Mouse (Mus musculus) forebrain, embryonic 10.5 days (tissue): ENCODE data around the gene Gm11444. TPM values are rescaled to one million over a fixed set of nuclear protein-coding genes. Genes with fewer than 3 reads are reported as not detected.

Source experiments
- DNase-seq: peaks from one replicate; pipeline ENCODE4 v3.0.0-alpha.2; 2017; ENCODE audit warnings: low spot score; ENCODE audit errors: extremely low spot score
- H3K27ac ChIP-seq: fragments of 300-500 bp; sonication (generic); 2 replicates; pipeline ENCODE4 v1.5.1; 2016; ENCODE audit warnings: mild to moderate bottlenecking
- H3K27me3 ChIP-seq: fragments of 300-500 bp; sonication (generic); 2 replicates; pipeline ENCODE4 v1.6.1; 2016; ENCODE audit warnings: mild to moderate bottlenecking; ENCODE audit not compliant: poor library complexity, severe bottlenecking
- H3K36me3 ChIP-seq: fragments of 300-500 bp; sonication (generic); replicated peaks from 2 replicates; pipeline ENCODE4 v1.6.1; 2016; ENCODE audit warnings: mild to moderate bottlenecking, moderate library complexity
- H3K4me1 ChIP-seq: fragments of 300-500 bp; sonication (generic); 2 replicates; pipeline ENCODE4 v1.6.1; 2016
- H3K4me3 ChIP-seq: fragments of 300-500 bp; sonication (generic); 2 replicates; pipeline ENCODE4 v1.5.1; 2016; ENCODE audit warnings: mild to moderate bottlenecking, moderate library complexity
- H3K9me3 ChIP-seq: fragments of 300-500 bp; sonication (generic); 2 replicates; pipeline ENCODE4 v1.6.1; 2016; ENCODE audit warnings: mild to moderate bottlenecking, moderate library complexity
- WGBS: fragments of 180-500 bp; shearing (Covaris S2); methylation state at CpG from one replicate; pipeline ENCODE4 v1.1.7; 2016; 5-methylcytosine and 5-hydroxymethylcytosine counted together
- polyA plus RNA-seq: library from polyadenylated mRNA; unstranded; fragments of >200 nt; fragmentation: Nextera tagmentation; extraction: Ambion mirVana; gene quantifications from 2 replicates; pipeline ENCODE4 v1.2.1, GENCODE M21; 2016

The Gm11444 gene
- not detected in 2 replicates for polyA plus RNA-seq

- H3K36me3 ChIP-seq = no peaks in the 10 kb centered on the region
- DNase-seq = no peak
- H3K4me3 ChIP-seq = peak within 1 kb of the TSS; percentile 41
- peaks cover 52% of the 10 kb centered on the region for H3K27me3 ChIP-seq
- no peak within 1 kb of the TSS for H3K27ac ChIP-seq
- no peaks in the 10 kb centered on the region for H3K9me3 ChIP-seq
- 84% methylated on average over 6 of the region's 6 CpGs for WGBS
- H3K4me1 ChIP-seq = peaks cover 21% of the 10 kb centered on the region
Measured at GRCm38 (mm10) chr11:85850233-85850632, at the start of gene Gm11444. Gene Gm11444, minus strand, starts transcription at chr11:85850333.

- no peaks in the 10 kb centered on the region for H3K9me3 ChIP-seq
- WGBS = 28% methylated on average over 11 of the region's 13 CpGs
- peaks cover 30% of the 10 kb centered on the region for H3K4me1 ChIP-seq
- no peak overlapping the region for H3K27ac ChIP-seq
- peaks cover 100% of the 10 kb centered on the region for H3K27me3 ChIP-seq
- H3K36me3 ChIP-seq = no peaks in the 10 kb centered on the region
- DNase-seq = no peak
- no peak overlapping the region for H3K4me3 ChIP-seq
Measured at GRCm38 (mm10) chr11:85896335-85896985, 46.3 kb upstream of the Gm11444 start.

- peak; percentile 54 for DNase-seq
- H3K27ac ChIP-seq = no peak overlapping the region
- no peaks in the 10 kb centered on the region for H3K9me3 ChIP-seq
- H3K4me3 ChIP-seq = peak overlapping the region; percentile 48
- peaks cover 45% of the 10 kb centered on the region for H3K4me1 ChIP-seq
- H3K36me3 ChIP-seq = no peaks in the 10 kb centered on the region
- peaks cover 100% of the 10 kb centered on the region for H3K27me3 ChIP-seq
- under 1% methylated on average over 43 of the region's 43 CpGs for WGBS
Measured at GRCm38 (mm10) chr11:85894731-85895545, 44.8 kb upstream of the Gm11444 start.

- Histone ChIP-seq H3K36me3 (no peaks in the 10 kb centered on the region), H3K27ac (no peak overlapping the region), H3K9me3 (no peaks in the 10 kb centered on the region), H3K27me3 (peaks cover 100% of the 10 kb centered on the region), H3K4me1 (peaks cover 48% of the 10 kb centered on the region), H3K4me3 (no peak overlapping the region)
- DNase-seq = no peak
- 5% methylated on average over 3 of the region's 3 CpGs for WGBS
Measured at GRCm38 (mm10) chr11:85894136-85894530, 44.0 kb upstream of the Gm11444 start.

GRCm38 (mm10) chr11:85893400-85894135, 43.4 kb upstream of the Gm11444 start:
- DNase-seq = no peak
- no peak overlapping the region for H3K27ac ChIP-seq
- no peaks in the 10 kb centered on the region for H3K36me3 ChIP-seq

GRCm38 (mm10) chr11:85892771-85893170, 42.6 kb upstream of the Gm11444 start:
- DNase-seq = no peak
- Histone ChIP-seq H3K36me3 (no peaks in the 10 kb centered on the region), H3K9me3 (no peaks in the 10 kb centered on the region), H3K4me1 (peaks cover 57% of the 10 kb centered on the region), H3K27ac (no peak overlapping the region), H3K4me3 (no peak overlapping the region), H3K27me3 (peaks cover 100% of the 10 kb centered on the region)
- WGBS = 2% methylated on average over 6 of the region's 6 CpGs

More at GRCm38 (mm10) chr11:85893400-85894135, 43.4 kb upstream of the Gm11444 start:
- Histone ChIP-seq H3K9me3 (no peaks in the 10 kb centered on the region), H3K27me3 (peaks cover 100% of the 10 kb centered on the region), H3K4me3 (no peak overlapping the region), H3K4me1 (peaks cover 51% of the 10 kb centered on the region)
- under 1% methylated on average over 13 of the region's 13 CpGs for WGBS

- 2% methylated on average over 2 of the region's 2 CpGs for WGBS
- H3K27me3 ChIP-seq = peaks cover 100% of the 10 kb centered on the region
- no peaks in the 10 kb centered on the region for H3K9me3 ChIP-seq
- no peak overlapping the region for H3K4me3 ChIP-seq
- H3K4me1 ChIP-seq = peaks cover 56% of the 10 kb centered on the region
- H3K36me3 ChIP-seq = no peaks in the 10 kb centered on the region
- no peak for DNase-seq
- H3K27ac ChIP-seq = no peak overlapping the region
Measured at GRCm38 (mm10) chr11:85891692-85892040, 41.5 kb upstream of the Gm11444 start.

GRCm38 (mm10) chr11:85891010-85891691, 41.0 kb upstream of the Gm11444 start:
- no peak overlapping the region for H3K27ac ChIP-seq
- H3K9me3 ChIP-seq = no peaks in the 10 kb centered on the region
- H3K4me1 ChIP-seq = peaks cover 56% of the 10 kb centered on the region
- H3K36me3 ChIP-seq = no peaks in the 10 kb centered on the region
- WGBS = under 1% methylated on average over 13 of the region's 13 CpGs
- peak overlapping the region; percentile 8; the same call in 1 of the 2 replicates for H3K4me3 ChIP-seq
- DNase-seq = no peak
- peaks cover 100% of the 10 kb centered on the region for H3K27me3 ChIP-seq

- Histone ChIP-seq H3K9me3 (no peaks in the 10 kb centered on the region), H3K4me3 (0 out of 2 replicates have a peak overlapping the region, but pooled peaks have one; percentile 8), H3K36me3 (no peaks in the 10 kb centered on the region), H3K4me1 (peaks cover 56% of the 10 kb centered on the region), H3K27ac (no peak overlapping the region), H3K27me3 (peaks cover 100% of the 10 kb centered on the region)
- DNase-seq = no peak
- under 1% methylated on average over 13 of the region's 13 CpGs for whole genome bisulfite sequencing
Measured at GRCm38 (mm10) chr11:85890563-85890845, 40.4 kb upstream of the Gm11444 start.

GRCm38 (mm10) chr11:85889730-85890562, 39.8 kb upstream of the Gm11444 start:
- no peaks in the 10 kb centered on the region for H3K9me3 ChIP-seq
- WGBS = under 1% methylated on average over 47 of the region's 47 CpGs
- H3K36me3 ChIP-seq = no peaks in the 10 kb centered on the region
- no peak for DNase-seq
- no peak overlapping the region for H3K4me3 ChIP-seq
- H3K27me3 ChIP-seq = peaks cover 100% of the 10 kb centered on the region
- H3K27ac ChIP-seq = no peak overlapping the region
- H3K4me1 ChIP-seq = peaks cover 51% of the 10 kb centered on the region

GRCm38 (mm10) chr11:85889056-85889729, 39.1 kb upstream of the Gm11444 start:
- H3K4me3 ChIP-seq = no peak overlapping the region
- no peak overlapping the region for H3K27ac ChIP-seq
- H3K9me3 ChIP-seq = no peaks in the 10 kb centered on the region
- no peaks in the 10 kb centered on the region for H3K36me3 ChIP-seq
- H3K4me1 ChIP-seq = peaks cover 43% of the 10 kb centered on the region
- 5% methylated on average over 8 of the region's 8 CpGs for WGBS
- peaks cover 100% of the 10 kb centered on the region for H3K27me3 ChIP-seq
- DNase-seq = no peak
